Mouse (Mus musculus) forebrain, embryonic 11.5 days (tissue): ENCODE measurements around the gene Myoz2. TPM values are rescaled to one million over a fixed set of nuclear protein-coding genes. Genes with fewer than 3 reads are reported as not detected.

Experiments
- ATAC-seq: fragments of 200-750 bp; cut with Nextera tagmentation; replicated peaks from 2 replicates; pipeline ENCODE4 v1.8.0; 2017; ENCODE audit warnings: moderate TSS enrichment; ENCODE audit not compliant: low FRiP score
- DNase-seq: peaks from one replicate; pipeline ENCODE4 v3.0.0-alpha.2; 2017; ENCODE audit warnings: low spot score
- H3K27ac ChIP-seq: fragments of 300-500 bp; sonication (generic); 2 replicates; pipeline ENCODE4 v1.5.1; 2014; ENCODE audit warnings: low read depth, low read length
- H3K27me3 ChIP-seq: fragments of 300-500 bp; sonication (generic); 2 replicates; pipeline ENCODE4 v1.6.1; 2014; ENCODE audit warnings: mild to moderate bottlenecking, low read length, mixed read lengths; ENCODE audit not compliant: control insufficient read depth, insufficient read depth
- H3K36me3 ChIP-seq: fragments of 300-500 bp; sonication (generic); 2 replicates; pipeline ENCODE4 v1.6.1; 2014; ENCODE audit warnings: mild to moderate bottlenecking, low read length, moderate library complexity, mixed read lengths; ENCODE audit not compliant: control insufficient read depth, insufficient read depth
- H3K4me1 ChIP-seq: fragments of 300-500 bp; sonication (generic); replicated peaks from 2 replicates; pipeline ENCODE4 v1.6.1; 2014; ENCODE audit warnings: low read length, mixed read lengths; ENCODE audit not compliant: control insufficient read depth, insufficient read depth
- H3K4me2 ChIP-seq: fragments of 300-500 bp; sonication (generic); 2 replicates; pipeline ENCODE4 v1.6.1; 2014; ENCODE audit warnings: low read depth, mild to moderate bottlenecking, low read length, moderate library complexity, mixed read lengths; ENCODE audit not compliant: severe bottlenecking
- H3K4me3 ChIP-seq: fragments of 300-500 bp; sonication (generic); 2 replicates; pipeline ENCODE4 v1.5.1; 2014; ENCODE audit warnings: low read depth, low read length
- H3K9ac ChIP-seq: fragments of 300-500 bp; sonication (generic); 2 replicates; pipeline ENCODE4 v1.6.1; 2014; ENCODE audit warnings: low read length
- H3K9me3 ChIP-seq: fragments of 300-500 bp; sonication (generic); 2 replicates; pipeline ENCODE4 v1.6.1; 2016; ENCODE audit warnings: low read length, mixed read lengths; ENCODE audit not compliant: control insufficient read depth
- WGBS: fragments of 180-500 bp; shearing (Covaris S2); extraction: QIAGEN DNeasy Blood & Tissue Kit; methylation state at CpG from one replicate; pipeline ENCODE4 v1.1.7; 2014; 5-methylcytosine and 5-hydroxymethylcytosine counted together
- microRNA-seq: library from miRNA; unstranded; fragments of <30 nt; microRNA quantifications from one replicate; pipeline ENCODE4, GENCODE M21; 2016; ENCODE audit not compliant: insufficient number of aligned reads
- polyA plus RNA-seq: library from polyadenylated mRNA; unstranded; fragments of >200 nt; fragmentation: Nextera tagmentation; extraction: Ambion mirVana; gene quantifications from 2 replicates; pipeline ENCODE4 v1.2.1, GENCODE M21; 2014

The Myoz2 gene
- polyA plus RNA-seq, 1 experiment from 2014 or later, result not detected

- Histone ChIP-seq H3K4me3 (no peak overlapping the region), H3K9me3 (no peaks in the 10 kb centered on the region), H3K27me3 (no peaks in the 10 kb centered on the region), H3K36me3 (no peaks in the 10 kb centered on the region), H3K27ac (no peak overlapping the region), H3K4me1 (no peaks in the 10 kb centered on the region), H3K9ac (no peak overlapping the region), H3K4me2 (no peak overlapping the region)
- DNase-seq (no peak), ATAC-seq (no peak)
- 60% methylated on average over 3 of the region's 3 CpGs for WGBS
Observed at GRCm38 (mm10) chr3:122972126-122972822, 62.5 kb downstream of the Myoz2 start.

- H3K36me3 ChIP-seq, result no peaks in the 10 kb centered on the region
- no peaks in the 10 kb centered on the region for H3K9me3 ChIP-seq
- no peaks in the 10 kb centered on the region for H3K4me1 ChIP-seq
- ATAC-seq (no peak), DNase-seq (no peak)
- H3K4me2 ChIP-seq, result no peak overlapping the region
- no peaks in the 10 kb centered on the region for H3K27me3 ChIP-seq
- 94% methylated on average over 9 of the region's 9 CpGs for WGBS
- H3K4me3 ChIP-seq, result no peak overlapping the region
- H3K9ac ChIP-seq, result no peak overlapping the region
- no peak overlapping the region for H3K27ac ChIP-seq
Observed at GRCm38 (mm10) chr3:122968391-122968790, 66.4 kb downstream of the Myoz2 start.

GRCm38 (mm10) chr3:122964301-122964700 lies 70.5 kb downstream of the Myoz2 start:
- ATAC-seq, result no peak
- 86% methylated on average over 5 of the region's 5 CpGs for WGBS
- H3K9ac ChIP-seq, result no peak overlapping the region

More at GRCm38 (mm10) chr3:122964301-122964700, 70.5 kb downstream of the Myoz2 start:
- DNase-seq, result no peak
- Histone ChIP-seq H3K4me3 (no peak overlapping the region), H3K36me3 (no peaks in the 10 kb centered on the region), H3K9me3 (no peaks in the 10 kb centered on the region), H3K4me2 (no peak overlapping the region), H3K27ac (no peak overlapping the region), H3K27me3 (no peaks in the 10 kb centered on the region), H3K4me1 (no peaks in the 10 kb centered on the region)

Small RNA genes lying within 50 kb of the gene (microRNA-seq; reads per million reads assigned to microRNA genes)
- gene Gm22066, result not detected

Other genes with a start within 250 kb of the Myoz2 start
- not detected in 2 replicates for gene Fabp2, start 139.9 kb downstream of the Myoz2 start, polyA plus RNA-seq
- gene Gm10959, start 115.7 kb downstream of the Myoz2 start, polyA plus RNA-seq, result not detected in 2 replicates
- 88.0 and 95.6 TPM in 2 replicates for gene 1810037I17Rik, start 110.8 kb downstream of the Myoz2 start, polyA plus RNA-seq
- gene Usp53, start 50.5 kb downstream of the Myoz2 start, polyA plus RNA-seq, result 4.8 and 6.0 TPM in 2 replicates
- gene Synpo2, start 201.1 kb upstream of the Myoz2 start, polyA plus RNA-seq, result 2.0 and 3.7 TPM in 2 replicates
- gene Sec24d, start 232.4 kb upstream of the Myoz2 start, polyA plus RNA-seq, result 18.2 and 18.4 TPM in 2 replicates